Mouse (Mus musculus): ENCODE results near the gene Rbm45. TPM values are rescaled to one million over a fixed set of nuclear protein-coding genes. Genes with fewer than 3 reads are reported as not detected.

Rbm45 gene
- polyA plus RNA-seq, 1 experiment from 2014 or later = 10.7 TPM

DNA sequence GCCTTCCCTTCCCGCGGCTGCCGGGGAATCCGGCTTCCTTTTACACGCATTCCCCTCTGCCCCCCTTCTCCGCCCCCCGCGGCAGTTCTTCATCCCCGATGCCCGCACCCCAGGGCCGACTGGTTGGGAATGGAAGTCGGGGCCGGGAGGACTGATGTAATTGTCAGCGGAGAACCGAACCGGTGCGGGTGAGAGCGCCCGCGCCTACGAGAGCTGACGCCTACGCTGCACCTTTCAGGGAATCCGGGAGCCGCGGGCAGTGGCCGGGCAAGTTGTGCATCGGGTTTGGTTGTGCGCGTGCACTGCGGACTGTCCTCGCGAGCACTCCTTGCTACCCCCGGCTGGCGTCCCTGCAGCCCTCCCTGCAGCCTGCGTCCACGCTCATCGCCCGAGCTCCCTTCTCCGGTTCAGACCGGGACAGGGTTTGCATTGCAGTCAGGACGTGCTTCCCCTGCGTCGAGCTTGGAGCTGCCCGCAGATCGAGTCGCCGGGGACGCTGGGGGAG is 37.2 kb downstream of the Rbm45 start:
- H3K27me3 ChIP-seq (replicated peaks; ENCODE audit: control insufficient read depth, insufficient read depth, low read length) = no peaks in the 10 kb centered on the region
- peak overlapping the region; percentile 76 for H3K27ac ChIP-seq (ENCODE audit: low read depth, low read length)
- no peak for TF ChIP-seq CTCF (IDR thresholded peaks at IDR 0.05; ENCODE audit: low read depth)
- under 1% methylated on average over 48 of the region's 49 CpGs for whole genome bisulfite sequencing
- no peaks in the 10 kb centered on the region for H3K9me3 ChIP-seq (ENCODE audit: control insufficient read depth)
- peak overlapping the region; percentile 98 for H3K4me2 ChIP-seq (replicated peaks; ENCODE audit: low read depth)
- H3K4me1 ChIP-seq (replicated peaks; ENCODE audit: control insufficient read depth, insufficient read depth, low read length) = no peaks in the 10 kb centered on the region
- peak overlapping the region; percentile 86 for H3K9ac ChIP-seq (ENCODE audit: low read depth, low read length)
- no peaks in the 10 kb centered on the region for H3K36me3 ChIP-seq (ENCODE audit: control insufficient read depth, insufficient read depth)
- ATAC-seq = peak; percentile 54
- H3K4me3 ChIP-seq (ENCODE audit: low read depth, low read length) = peak overlapping the region; percentile 96

DNA sequence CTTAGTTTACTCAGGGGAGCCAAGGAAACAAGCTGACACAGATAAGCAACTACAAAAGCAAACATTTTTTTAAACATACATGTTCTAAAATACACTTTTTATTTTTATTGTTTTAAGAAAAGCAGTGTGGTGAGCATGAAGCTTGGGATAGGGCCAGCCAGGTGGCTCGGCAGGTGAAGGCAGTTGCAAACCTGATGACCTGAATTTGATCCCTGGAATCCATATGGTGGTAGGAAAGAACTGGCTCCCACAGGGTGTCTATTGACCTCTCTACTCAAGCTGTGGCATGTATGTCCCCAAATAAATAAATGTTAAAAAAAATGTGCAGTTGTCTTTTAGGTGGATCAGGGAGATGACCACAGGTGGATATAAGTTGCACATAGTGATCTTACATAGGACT is 39.7 kb downstream of the Rbm45 start:
- Histone ChIP-seq H3K27me3 (replicated peaks; ENCODE audit: control insufficient read depth, insufficient read depth, low read length) (no peaks in the 10 kb centered on the region), H3K4me1 (replicated peaks; ENCODE audit: control insufficient read depth, insufficient read depth, low read length) (no peaks in the 10 kb centered on the region), H3K4me2 (replicated peaks; ENCODE audit: low read depth) (no peak overlapping the region), H3K36me3 (ENCODE audit: control insufficient read depth, insufficient read depth) (no peaks in the 10 kb centered on the region), H3K9ac (ENCODE audit: low read depth, low read length) (no peak overlapping the region), H3K27ac (ENCODE audit: low read depth, low read length) (no peak overlapping the region), H3K4me3 (ENCODE audit: low read depth, low read length) (no peak overlapping the region), H3K9me3 (ENCODE audit: control insufficient read depth) (no peaks in the 10 kb centered on the region)
- 73% methylated on average over 1 of the region's 1 CpGs for WGBS
- TF ChIP-seq CTCF (IDR thresholded peaks at IDR 0.05; ENCODE audit: low read depth) = no peak
- ATAC-seq = no peak

DNA sequence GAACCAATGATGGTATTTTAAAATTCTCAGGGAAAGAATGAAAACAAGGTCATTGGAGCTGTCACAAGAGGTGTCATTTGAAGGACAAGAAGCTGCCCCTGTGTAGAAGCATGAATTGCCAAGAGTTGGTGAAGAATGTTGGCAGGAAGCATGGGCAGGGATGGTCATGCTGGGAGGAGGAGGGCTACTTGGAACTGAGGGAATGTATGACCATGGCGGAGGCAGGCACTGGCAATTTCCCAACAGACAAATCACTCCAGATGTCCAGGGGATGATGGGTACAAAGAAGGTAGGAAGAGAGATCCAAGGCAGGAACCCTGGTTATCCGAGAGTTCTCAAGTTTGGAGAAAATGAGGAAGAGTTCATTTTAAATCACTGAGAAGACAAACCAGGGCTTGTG is 40.2 kb downstream of the Rbm45 start:
- TF ChIP-seq CTCF (IDR thresholded peaks at IDR 0.05; ENCODE audit: low read depth) = no peak
- H3K27me3 ChIP-seq (replicated peaks; ENCODE audit: control insufficient read depth, insufficient read depth, low read length) = no peaks in the 10 kb centered on the region

DNA sequence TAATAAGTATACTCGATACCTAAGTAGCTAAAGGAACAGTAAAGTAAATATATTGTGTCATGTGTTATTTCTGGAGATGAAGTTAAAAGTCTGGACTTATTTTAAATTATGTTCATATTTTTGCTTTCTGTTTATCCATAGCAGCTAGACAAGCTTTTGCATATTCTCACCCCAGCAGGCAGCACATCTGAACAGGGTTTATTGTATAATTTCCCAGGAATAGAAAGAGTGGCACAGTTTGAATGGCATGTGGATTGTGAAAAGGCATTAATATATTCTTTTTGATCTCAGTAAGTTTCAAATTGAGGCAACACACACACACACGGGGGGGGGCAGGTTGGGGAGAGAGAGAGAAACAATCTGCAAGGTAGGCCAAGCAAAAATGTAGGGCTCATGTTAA is 43.1 kb downstream of the Rbm45 start:
- no peak for TF ChIP-seq CTCF (IDR thresholded peaks at IDR 0.05; ENCODE audit: low read depth)
- Histone ChIP-seq H3K36me3 (ENCODE audit: control insufficient read depth, insufficient read depth) (no peaks in the 10 kb centered on the region), H3K9me3 (ENCODE audit: control insufficient read depth) (no peaks in the 10 kb centered on the region), H3K4me3 (ENCODE audit: low read depth, low read length) (no peak overlapping the region), H3K27ac (ENCODE audit: low read depth, low read length) (no peak overlapping the region), H3K27me3 (replicated peaks; ENCODE audit: control insufficient read depth, insufficient read depth, low read length) (no peaks in the 10 kb centered on the region), H3K9ac (ENCODE audit: low read depth, low read length) (no peak overlapping the region), H3K4me2 (replicated peaks; ENCODE audit: low read depth) (no peak overlapping the region), H3K4me1 (replicated peaks; ENCODE audit: control insufficient read depth, insufficient read depth, low read length) (0 out of 2 replicates have a peak, but pooled peaks cover 4% of the 10 kb centered on the region)
- 75% methylated on average over 2 of the region's 2 CpGs for WGBS
- ATAC-seq = no peak

More for the DNA sequence above, 40.2 kb downstream of the Rbm45 start:
- Histone ChIP-seq H3K4me3 (ENCODE audit: low read depth, low read length) (no peak overlapping the region), H3K4me1 (replicated peaks; ENCODE audit: control insufficient read depth, insufficient read depth, low read length) (no peaks in the 10 kb centered on the region), H3K9me3 (ENCODE audit: control insufficient read depth) (no peaks in the 10 kb centered on the region), H3K4me2 (replicated peaks; ENCODE audit: low read depth) (no peak overlapping the region), H3K36me3 (ENCODE audit: control insufficient read depth, insufficient read depth) (no peaks in the 10 kb centered on the region), H3K9ac (ENCODE audit: low read depth, low read length) (no peak overlapping the region), H3K27ac (ENCODE audit: low read depth, low read length) (no peak overlapping the region)
- ATAC-seq = no peak
- 95% methylated on average over 2 of the region's 2 CpGs for WGBS

DNA sequence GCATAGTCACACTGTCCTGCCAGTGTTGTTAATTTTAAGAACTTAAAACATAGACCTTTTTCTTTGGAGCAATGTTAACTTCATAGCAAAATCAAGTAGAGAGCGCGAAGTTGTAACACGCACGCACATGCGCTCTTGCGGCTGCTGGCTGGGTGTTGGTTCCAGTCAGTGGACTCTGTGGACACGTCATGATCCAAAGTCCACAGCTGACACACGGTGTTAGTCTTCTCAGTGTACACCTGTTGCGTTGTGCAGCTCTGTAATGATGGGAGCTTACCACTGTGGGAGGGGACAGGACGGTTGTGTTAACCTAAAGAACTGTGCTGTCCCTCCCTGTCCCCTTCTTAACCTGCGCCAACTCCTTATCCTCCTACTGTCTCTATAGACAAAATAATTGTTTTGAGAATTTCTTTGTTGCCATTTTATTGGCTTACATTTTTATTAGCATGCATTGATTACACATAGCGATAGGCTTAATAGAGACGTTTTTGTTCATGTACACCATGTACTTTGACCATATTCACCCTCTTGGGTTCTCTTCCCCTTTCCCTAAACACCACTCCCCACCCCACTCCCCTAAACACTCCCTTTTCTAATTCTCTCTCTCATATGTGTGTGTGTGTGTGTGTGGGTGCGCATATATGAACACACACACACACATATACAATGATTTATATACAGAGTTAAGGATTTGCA is 47.8 kb downstream of the Rbm45 start:
- no peak for TF ChIP-seq CTCF (IDR thresholded peaks at IDR 0.05; ENCODE audit: low read depth)
- peak; percentile 96 for ATAC-seq
- Histone ChIP-seq H3K27me3 (replicated peaks; ENCODE audit: control insufficient read depth, insufficient read depth, low read length) (no peaks in the 10 kb centered on the region), H3K4me1 (replicated peaks; ENCODE audit: control insufficient read depth, insufficient read depth, low read length) (0 out of 2 replicates have a peak, but pooled peaks cover 4% of the 10 kb centered on the region), H3K27ac (ENCODE audit: low read depth, low read length) (peak overlapping the region; percentile 68), H3K9ac (ENCODE audit: low read depth, low read length) (no peak overlapping the region), H3K9me3 (ENCODE audit: control insufficient read depth) (no peaks in the 10 kb centered on the region), H3K4me2 (replicated peaks; ENCODE audit: low read depth) (no peak overlapping the region), H3K4me3 (ENCODE audit: low read depth, low read length) (no peak overlapping the region), H3K36me3 (ENCODE audit: control insufficient read depth, insufficient read depth) (no peaks in the 10 kb centered on the region)
- 51% methylated on average over 14 of the region's 14 CpGs for WGBS

DNA sequence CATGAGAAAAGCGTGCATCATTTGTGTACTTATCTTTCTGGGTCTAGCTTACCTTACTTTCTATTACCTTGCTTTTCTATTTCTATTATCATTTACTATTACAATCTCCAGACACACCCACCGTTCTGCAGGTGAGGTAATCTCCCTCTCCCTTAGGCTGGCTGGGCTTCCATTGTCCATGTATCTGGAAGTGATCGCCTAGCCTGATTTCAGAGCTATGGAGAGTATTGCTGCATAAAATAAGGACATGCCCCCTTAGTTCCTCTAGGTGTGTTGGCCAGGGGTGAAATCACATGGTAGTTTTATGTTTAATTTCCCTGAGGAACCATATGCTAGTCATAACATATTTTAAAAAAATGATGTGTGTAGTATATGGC is 48.3 kb downstream of the Rbm45 start:
- peak; percentile 61 for ATAC-seq

More for the DNA sequence above, 48.3 kb downstream of the Rbm45 start:
- Histone ChIP-seq H3K9ac (ENCODE audit: low read depth, low read length) (no peak overlapping the region), H3K4me1 (replicated peaks; ENCODE audit: control insufficient read depth, insufficient read depth, low read length) (0 out of 2 replicates have a peak, but pooled peaks cover 4% of the 10 kb centered on the region), H3K4me2 (replicated peaks; ENCODE audit: low read depth) (no peak overlapping the region), H3K36me3 (ENCODE audit: control insufficient read depth, insufficient read depth) (no peaks in the 10 kb centered on the region), H3K27me3 (replicated peaks; ENCODE audit: control insufficient read depth, insufficient read depth, low read length) (no peaks in the 10 kb centered on the region), H3K9me3 (ENCODE audit: control insufficient read depth) (no peaks in the 10 kb centered on the region), H3K4me3 (ENCODE audit: low read depth, low read length) (no peak overlapping the region), H3K27ac (ENCODE audit: low read depth, low read length) (peak overlapping the region; percentile 68)
- 48% methylated on average over 3 of the region's 3 CpGs for WGBS
- TF ChIP-seq CTCF (IDR thresholded peaks at IDR 0.05; ENCODE audit: low read depth) = no peak
